Mouse (Mus musculus): ENCODE results near the gene Gm43951.

The Gm43951 gene

GRCm38 (mm10) chr11:72206341-72207203, at the start of gene Gm43951:
Gm43951 (minus strand) TSS chr11:72206840.
- DNase-seq (ENCODE audit: low spot score in 2 of 2): peak in 1 of 2 experiments; percentile 17

GRCm38 (mm10) chr11:72256441-72256840, 49.8 kb upstream of the Gm43951 start:
- no peak for DNase-seq (ENCODE audit: low spot score in 2 of 2)

- DNase-seq (ENCODE audit: low spot score in 2 of 2): no peak
Measured at GRCm38 (mm10) chr11:72255629-72256028, 49.0 kb upstream of the Gm43951 start.

- DNase-seq (ENCODE audit: low spot score in 2 of 2): no peak
Measured at GRCm38 (mm10) chr11:72245196-72245753, 38.6 kb upstream of the Gm43951 start.

GRCm38 (mm10) chr11:72240062-72240860, 33.6 kb upstream of the Gm43951 start:
- DNase-seq (ENCODE audit: low spot score in 2 of 2): no peak

- no peak for DNase-seq (ENCODE audit: low spot score in 2 of 2)
Measured at GRCm38 (mm10) chr11:72234013-72234412, 27.4 kb upstream of the Gm43951 start.

- DNase-seq (ENCODE audit: low spot score in 2 of 2): no peak
Measured at GRCm38 (mm10) chr11:72232991-72233390, 26.4 kb upstream of the Gm43951 start.

- no peak for DNase-seq (ENCODE audit: low spot score in 2 of 2)
Measured at GRCm38 (mm10) chr11:72232068-72232467, 25.4 kb upstream of the Gm43951 start.

GRCm38 (mm10) chr11:72228513-72228912, 21.9 kb upstream of the Gm43951 start:
- no peak for DNase-seq (ENCODE audit: low spot score in 2 of 2)

GRCm38 (mm10) chr11:72226901-72227300, 20.3 kb upstream of the Gm43951 start:
- DNase-seq (ENCODE audit: low spot score in 2 of 2): no peak

- no peak for DNase-seq (ENCODE audit: low spot score in 2 of 2)
Measured at GRCm38 (mm10) chr11:72226020-72226791, 19.6 kb upstream of the Gm43951 start.

- DNase-seq (ENCODE audit: low spot score in 2 of 2): peak; percentile 61 to 63
Measured at GRCm38 (mm10) chr11:72224865-72225264, 18.2 kb upstream of the Gm43951 start.

GRCm38 (mm10) chr11:72223414-72223813, 16.8 kb upstream of the Gm43951 start:
- no peak for DNase-seq (ENCODE audit: low spot score in 2 of 2)

- peak; percentile 25 to 46 for DNase-seq (ENCODE audit: low spot score in 2 of 2)
Measured at GRCm38 (mm10) chr11:72221278-72221677, 14.6 kb upstream of the Gm43951 start.

- no peak for DNase-seq (ENCODE audit: low spot score in 2 of 2)
Measured at GRCm38 (mm10) chr11:72217116-72217515, 10.5 kb upstream of the Gm43951 start.

GRCm38 (mm10) chr11:72215410-72215797, 8.8 kb upstream of the Gm43951 start, which contains the start of gene Med31:
Med31 (minus strand) TSS chr11:72215592.
- DNase-seq (ENCODE audit: low spot score in 2 of 2): peak; percentile 57 to 79

GRCm38 (mm10) chr11:72214591-72215409, 8.2 kb upstream of the Gm43951 start:
- DNase-seq (ENCODE audit: low spot score in 2 of 2): peak; percentile 91 to 95

GRCm38 (mm10) chr11:72207834-72208377, 1.3 kb upstream of the Gm43951 start:
- DNase-seq (ENCODE audit: low spot score in 2 of 2): no peak

- peak; percentile 88 to 90 for DNase-seq (ENCODE audit: low spot score in 2 of 2)
Measured at GRCm38 (mm10) chr11:72207204-72207833, 679 bp upstream of the Gm43951 start, which contains the start of the genes 4933427D14Rik and Txndc17. 4933427D14Rik (minus strand) TSS chr11:72207459. Txndc17 (plus strand) TSS chr11:72207547.

GRCm38 (mm10) chr11:72205256-72205655, 1.4 kb downstream of the Gm43951 start:
- DNase-seq (ENCODE audit: low spot score in 2 of 2): no peak

All from urinary bladder, postnatal 36 days (tissue).